Mouse (Mus musculus) frontal cortex, postnatal 10 days (tissue): ENCODE measurements at regions not wholly inside any gene's neighbourhood (a gene's known extent, or its start where the extent isn't known, plus 50 kb on each side); places are given as distances from the start of the nearest gene placed in this dataset.
A peak's percentile ranks its signal among the peaks of the same experiment; 100 is the strongest.
"Not testable (repeated sequence)": the region's sequence is repeated elsewhere in the genome, so short reads cannot be mapped to it uniquely, and the experiment has no call there.

ENCODE experiments used
- DNase-seq, 2 experiments: peaks; one replicate each; pipeline ENCODE4 v3.0.0; 2022; ENCODE audit warnings: low spot score in 2 of 2, mixed read lengths in 1 of 2

DNA sequence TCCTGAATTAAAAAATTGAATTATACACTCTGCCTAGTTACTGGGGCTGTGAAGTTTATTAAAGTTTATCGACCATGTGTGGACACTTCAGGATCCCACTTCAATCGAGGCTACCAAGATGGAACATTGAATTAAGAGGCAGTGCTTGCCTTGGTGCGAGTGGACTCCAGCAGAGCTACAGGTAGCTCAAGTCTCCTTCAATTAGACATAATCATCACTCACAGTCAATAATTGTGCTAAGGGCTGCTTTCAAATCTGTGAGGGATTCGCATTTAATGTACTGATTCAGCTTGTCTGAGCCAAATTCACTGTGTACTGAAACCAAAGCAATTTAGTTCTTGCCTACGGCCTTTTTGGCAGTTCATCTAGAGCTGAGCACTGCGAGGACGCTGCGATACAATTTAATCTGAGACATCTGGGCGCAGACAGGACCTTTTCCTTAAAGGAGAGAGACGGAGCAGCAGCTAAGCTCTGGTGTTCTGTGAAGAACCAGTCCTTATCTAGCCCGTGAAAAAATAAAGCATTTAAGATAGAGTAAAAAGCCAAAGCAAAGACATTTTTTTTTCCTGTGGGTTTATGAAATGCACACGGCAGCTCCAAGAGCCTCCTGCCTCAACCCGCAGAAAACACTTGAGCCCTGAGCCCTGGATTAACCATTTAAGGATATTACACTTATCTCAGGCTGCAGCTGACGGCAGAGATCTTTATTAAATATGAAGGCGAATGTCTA is 220.8 kb upstream of the Irx1 start:
- no peak for DNase-seq

GRCm38 (mm10) chr13:72184846-72185118 is 221.3 kb upstream of the Irx1 start:
- DNase-seq, result no peak

DNA sequence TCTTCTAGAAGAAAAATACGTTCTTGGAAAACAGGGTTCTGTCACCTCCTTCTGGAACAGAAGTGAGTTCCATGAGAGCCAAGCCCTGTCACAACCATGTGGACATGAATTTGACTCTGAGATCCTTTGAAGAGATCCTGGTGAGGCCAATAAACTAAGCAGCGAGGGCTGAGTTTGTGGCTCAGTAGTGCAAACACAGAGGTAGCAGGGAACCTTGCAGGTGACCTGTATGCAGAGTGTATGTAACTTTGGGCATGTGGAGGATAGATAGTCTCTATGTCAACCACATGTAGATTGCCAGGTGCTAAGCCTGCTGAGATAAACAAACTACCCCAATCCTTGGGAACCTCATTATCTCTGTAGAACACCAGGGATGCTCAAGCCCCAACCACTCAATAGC is 232.4 kb upstream of the Irx1 start:
- no peak for DNase-seq

DNA sequence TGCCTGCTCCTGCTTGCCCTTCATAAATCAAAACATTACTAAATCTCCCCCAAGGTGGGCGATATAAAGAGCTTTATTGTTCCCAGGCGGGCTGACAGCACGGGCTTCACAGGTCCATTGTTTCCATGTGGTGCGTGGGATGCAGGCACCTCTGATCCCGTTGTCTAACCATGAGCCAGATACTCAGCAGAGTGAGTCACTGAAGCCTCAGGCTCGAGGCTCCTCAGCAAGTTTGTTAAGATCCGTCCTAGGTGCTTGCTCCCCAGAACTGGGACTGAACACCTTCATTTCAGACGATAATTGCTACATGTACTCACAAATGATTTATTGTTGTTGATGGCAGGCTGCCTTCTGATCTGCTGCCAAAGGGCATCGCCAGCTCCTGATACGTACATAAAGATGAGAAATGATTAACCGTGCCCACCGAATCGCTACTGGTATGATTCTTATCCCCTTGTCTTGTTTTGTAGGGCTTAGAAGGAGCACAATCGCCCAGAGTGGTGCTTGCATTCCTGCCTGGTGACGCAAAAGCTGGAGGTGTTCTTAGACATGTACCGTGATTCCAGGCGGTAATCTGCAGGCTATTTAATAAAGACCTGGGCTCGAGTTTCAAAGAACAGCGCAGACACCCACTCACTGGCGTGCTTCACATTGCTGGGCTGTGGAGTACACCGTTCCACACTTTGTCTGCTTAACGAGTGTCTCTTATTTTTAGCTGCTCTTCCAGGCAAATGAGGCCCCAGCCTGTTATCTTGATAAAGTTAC is 235.0 kb upstream of the Irx1 start:
- DNase-seq, result no peak

DNA sequence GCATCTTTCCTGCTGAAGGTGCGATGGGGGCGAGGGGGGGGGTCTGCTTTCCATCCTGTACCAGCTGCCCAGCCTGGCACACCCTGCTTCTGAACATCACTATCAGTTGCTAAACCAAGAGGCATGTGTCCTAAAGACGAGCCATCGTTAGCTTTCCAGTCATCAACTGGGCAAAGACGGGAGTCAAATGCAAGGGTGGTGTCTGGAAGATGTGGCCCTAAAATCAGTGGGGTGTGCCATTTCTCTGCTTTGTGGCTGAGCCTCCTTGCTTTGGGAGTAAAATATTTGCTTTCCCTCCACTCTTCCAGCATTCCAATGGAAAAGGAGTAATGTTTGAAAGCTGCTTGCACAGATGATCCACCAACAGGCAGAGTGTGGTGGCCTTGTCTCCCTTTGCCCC is 246.0 kb upstream of the Irx1 start:
- no peak for DNase-seq

DNA sequence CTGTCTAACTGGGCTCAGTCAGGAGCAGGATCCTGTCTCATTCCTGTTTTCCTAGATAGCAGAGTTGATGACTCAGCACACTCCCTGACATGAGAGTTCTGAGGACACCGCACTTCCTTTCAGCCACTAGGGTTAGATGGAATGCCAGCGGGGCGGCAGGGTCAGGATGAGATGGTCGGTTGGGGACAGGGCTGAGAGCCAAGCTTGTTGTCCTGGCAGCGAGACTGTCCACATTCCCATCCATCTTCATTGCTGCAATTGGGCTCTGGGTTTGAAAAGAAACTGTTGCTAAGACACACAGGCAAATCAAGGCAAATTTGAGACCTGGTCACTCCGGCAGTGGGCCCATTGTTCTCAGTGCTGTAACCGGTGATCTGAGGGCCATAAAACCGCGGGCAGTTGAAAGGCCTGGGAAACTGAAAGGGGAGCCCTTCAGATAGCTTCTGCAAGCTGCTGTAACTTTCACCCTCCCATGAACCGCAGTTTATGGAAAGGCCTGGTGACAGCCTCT is 246.5 kb upstream of the Irx1 start:
- no peak for DNase-seq

GRCm38 (mm10) chr13:72210474-72211309 is 247.2 kb upstream of the Irx1 start:
- peak; percentile 14 to 18 for DNase-seq

- DNase-seq, result no peak
Observed at GRCm38 (mm10) chr13:72211716-72212115, 248.2 kb upstream of the Irx1 start.

GRCm38 (mm10) chr13:72212747-72213146 is 249.2 kb upstream of the Irx1 start:
- DNase-seq, result no peak

- DNase-seq, result no peak
Observed at GRCm38 (mm10) chr13:72219329-72219728, 255.8 kb upstream of the Irx1 start.

DNA sequence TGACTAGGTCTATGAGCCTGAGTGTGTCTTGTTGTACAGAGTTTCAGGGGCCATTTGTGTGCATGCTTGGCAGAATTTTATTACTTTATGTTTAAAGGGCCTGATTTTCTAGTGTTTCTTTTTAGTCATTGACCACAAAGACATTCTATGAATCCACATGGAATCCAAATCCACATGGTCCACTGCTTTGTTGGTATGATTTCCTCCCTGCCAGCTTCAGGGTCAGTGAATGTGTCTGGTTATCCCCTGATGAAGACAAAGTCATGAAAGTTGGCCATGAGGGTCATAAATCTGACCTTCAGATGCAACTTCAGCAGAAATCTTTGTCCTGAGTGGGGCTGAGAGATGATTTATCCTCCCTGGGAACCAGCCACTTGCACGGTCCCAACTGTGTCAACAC is 263.6 kb upstream of the Irx1 start:
- DNase-seq, result no peak

DNA sequence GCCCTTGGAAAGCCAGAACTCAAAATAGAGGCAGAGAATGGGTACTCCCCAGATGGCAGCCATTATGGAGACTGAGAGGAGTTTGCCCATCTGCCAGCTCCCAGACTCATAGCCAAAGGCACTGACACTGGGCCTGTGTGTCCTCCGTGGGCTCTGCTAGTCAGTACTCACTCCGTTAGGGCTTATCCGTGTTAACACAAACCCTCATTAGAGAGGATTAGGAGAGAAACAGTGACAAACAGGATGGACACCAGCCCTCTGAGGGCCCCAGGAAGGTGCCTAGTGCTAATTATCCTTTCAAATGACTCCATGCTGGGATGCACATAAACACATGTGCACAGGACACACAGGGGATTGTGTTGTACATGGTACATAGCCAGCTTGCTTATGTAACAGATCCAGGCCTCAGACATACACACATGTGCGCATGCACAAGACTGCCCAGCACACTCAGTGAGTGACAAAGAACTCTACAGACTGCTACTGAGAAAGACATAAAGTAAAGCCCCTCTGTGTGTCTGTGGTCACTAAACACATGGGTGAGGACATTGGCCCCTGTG is 267.6 kb upstream of the Irx1 start:
- DNase-seq, result no peak

DNA sequence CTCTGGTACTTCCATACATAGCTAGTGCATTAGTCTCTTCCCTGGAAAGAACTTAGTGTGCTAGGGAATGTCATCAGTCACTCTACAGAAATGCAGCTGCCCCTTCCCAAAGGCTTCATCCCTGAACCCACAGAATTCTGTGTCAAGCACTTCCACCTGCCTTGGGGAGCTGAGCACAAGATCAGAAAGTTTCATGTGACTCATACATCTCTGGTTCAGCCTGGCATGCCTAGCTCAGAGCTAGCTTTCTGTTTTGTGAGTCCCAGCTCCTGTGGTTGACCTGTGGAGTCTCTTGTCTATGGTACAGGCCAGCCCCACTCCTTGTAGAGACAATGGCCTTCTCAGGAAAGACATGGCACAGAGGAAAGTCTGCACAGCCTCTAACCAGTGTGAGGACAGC is 268.6 kb upstream of the Irx1 start:
- DNase-seq, result no peak

DNA sequence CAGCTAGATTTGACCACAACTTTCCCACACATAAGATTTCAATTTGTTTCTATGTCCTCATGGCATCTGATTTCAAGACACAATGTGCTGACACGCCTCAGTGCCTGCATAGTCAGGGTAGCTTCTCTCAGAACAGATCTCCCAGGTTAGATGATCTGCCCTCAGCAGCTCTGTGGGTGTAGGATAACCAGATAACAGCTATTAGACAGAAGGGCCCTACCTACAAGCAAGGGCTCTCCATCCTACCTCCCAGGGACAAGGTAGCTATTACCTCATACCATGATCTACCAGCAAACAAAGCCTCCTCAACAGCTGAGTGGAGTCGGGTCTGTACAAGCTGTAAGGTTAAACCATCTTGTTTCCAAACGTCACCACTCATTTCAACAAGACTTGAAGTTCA is 278.4 kb upstream of the Irx1 start:
- no peak for DNase-seq

- no peak for DNase-seq
Observed at GRCm38 (mm10) chr13:72250419-72250818, 286.9 kb upstream of the Irx1 start.

DNA sequence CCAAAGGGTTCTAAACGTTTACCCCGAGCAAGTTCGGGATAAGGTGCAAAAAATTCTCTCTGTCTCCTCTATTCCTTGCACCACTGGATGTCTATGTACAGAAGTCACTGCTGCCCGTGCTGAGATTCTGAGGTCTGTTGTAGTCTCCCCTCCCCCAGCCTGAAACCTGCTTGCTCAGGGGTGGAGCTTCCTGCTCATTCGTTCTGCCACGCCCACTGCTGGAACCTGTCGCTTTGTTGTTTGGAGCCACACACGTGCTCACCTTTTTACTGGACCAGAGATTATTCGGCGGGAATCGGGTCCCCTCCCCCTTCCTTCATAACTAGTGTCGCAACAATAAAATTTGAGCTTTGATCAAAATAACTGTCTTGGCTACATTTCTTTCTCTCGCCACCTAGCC is 289.7 kb upstream of the Irx1 start:
- DNase-seq, result not testable (repeated sequence)

DNA sequence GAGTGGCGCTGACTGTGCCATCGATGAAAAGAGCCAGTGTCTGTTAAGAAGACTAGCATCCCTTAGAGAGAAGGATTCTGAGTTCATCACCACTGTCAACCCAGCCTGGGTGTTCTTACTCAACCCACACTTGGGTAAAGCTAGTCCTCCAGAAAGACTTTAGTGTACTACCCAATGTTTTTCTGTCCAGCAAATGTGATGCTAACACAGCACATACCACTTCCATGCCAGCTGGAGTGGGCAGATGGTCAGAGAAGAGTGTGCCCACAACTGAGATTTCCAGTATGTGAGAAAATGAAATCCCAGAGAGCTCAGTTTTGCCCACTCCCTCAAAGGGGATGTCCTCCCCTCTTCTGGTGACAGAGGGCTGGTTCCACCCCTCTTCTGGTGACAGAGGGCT is 295.3 kb upstream of the Irx1 start:
- no peak for DNase-seq

GRCm38 (mm10) chr13:72264416-72264815 is 300.9 kb upstream of the Irx1 start:
- no peak for DNase-seq

- no peak for DNase-seq
Observed at GRCm38 (mm10) chr13:72265116-72265515, 301.6 kb upstream of the Irx1 start.

DNA sequence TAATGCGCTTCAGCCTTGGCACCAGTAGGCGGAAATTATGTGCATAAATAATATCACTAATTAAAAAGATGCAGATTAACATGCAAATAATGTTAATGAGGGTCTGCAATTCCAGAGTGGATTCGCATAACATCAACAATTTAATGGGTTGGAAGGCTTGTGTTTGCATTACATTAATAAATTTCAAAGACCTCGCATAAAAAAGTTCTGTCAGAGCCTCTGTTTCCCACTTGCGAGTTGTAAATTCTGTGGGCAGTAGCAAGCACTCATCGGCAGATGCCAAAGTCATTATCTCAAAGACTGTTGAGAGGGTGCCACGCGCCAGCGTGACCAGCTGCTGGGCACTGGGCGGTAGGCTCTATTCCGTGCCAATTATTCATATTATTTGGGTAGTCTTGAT is 302.1 kb upstream of the Irx1 start:
- DNase-seq, result no peak

DNA sequence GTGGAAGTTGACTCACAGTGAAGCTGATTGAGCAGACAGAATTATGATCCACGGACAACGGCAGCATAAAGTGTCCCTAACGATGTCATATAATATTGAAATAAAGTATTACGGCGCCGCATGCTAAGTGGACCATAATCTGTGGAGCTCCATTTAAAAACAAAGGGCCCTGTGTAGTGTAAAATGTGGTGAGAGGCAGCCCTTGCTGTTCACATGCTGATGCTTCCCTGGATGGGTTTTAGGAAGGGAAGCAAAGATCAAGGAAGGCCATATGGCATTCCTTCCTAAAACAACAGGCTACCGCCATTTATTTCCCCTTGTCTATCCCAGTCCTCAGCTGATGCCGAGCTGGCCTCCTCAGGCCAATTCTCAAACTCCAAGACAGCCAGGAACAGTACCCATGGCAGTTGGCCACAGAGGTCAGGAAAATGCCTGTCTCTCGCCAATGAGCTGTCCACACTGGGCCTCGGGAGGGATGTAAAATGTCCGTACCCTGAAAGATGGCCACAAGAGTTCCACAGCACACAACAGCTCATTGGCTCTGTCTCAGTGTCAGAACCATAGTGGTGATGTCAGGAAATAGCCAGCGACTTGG is 302.7 kb upstream of the Irx1 start:
- DNase-seq, result no peak

DNA sequence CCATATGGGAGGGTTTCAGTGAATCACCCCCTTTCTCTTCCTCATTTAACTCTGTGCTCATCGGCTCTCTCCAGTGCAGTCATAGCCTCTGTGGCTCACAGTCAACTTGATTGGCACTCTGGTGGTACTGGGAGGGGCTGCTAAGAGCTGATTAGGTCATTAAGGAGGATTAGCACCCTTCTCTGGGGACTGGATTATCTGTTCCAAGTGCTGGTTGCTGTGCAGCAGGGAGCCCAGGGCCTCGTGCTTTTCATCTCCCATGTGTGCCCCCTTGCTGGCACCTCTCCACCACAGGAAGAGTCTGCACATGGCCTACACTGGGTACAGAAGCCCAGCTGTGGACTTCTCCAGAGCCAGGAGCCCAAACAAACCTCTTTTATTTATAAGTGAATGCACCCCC is 316.8 kb upstream of the Irx1 start:
- DNase-seq, result no peak
